Comparison of ENCODE assay signal across 17 mouse cellular contexts in genomic region chr6:39072664-39073063, GRCm38 (mm10). TPM values are rescaled to one million over a fixed set of nuclear protein-coding genes. Genes with fewer than 3 reads are reported as not detected.
DNase-seq lines count a peak whose midpoint lies in the region; ATAC-seq and TF ChIP-seq lines count a peak whose summit lies in the region.
"Had no signal": no experiment of that assay in that cellular context is flagged by ENCODE, and none has a peak within 500 bp of the region (broad histone marks: within the 10 kb centered on the region; RNA-seq: fewer than 3 reads in every experiment).

No protein-coding gene starts in this region.

- 22% methylated on average over 5 of the region's 5 CpGs for WGBS in kidney, embryonic 16.5 days
- WGBS in midbrain, postnatal 0 days: 49% methylated on average over 5 of the region's 5 CpGs
- 53% methylated on average over 5 of the region's 5 CpGs for WGBS in midbrain, embryonic 15.5 days
- WGBS in stomach, postnatal 0 days: 52% methylated on average over 5 of the region's 5 CpGs

- peaks cover 7% of the 10 kb centered on the region for H3K9me3 ChIP-seq in kidney, embryonic 16.5 days (ENCODE audit: low read length)
- H3K9me3 ChIP-seq in midbrain, postnatal 0 days (ENCODE audit: low read length): no peaks in the 10 kb centered on the region
- H3K9me3 ChIP-seq in midbrain, embryonic 15.5 days: no peaks in the 10 kb centered on the region
- no peaks in the 10 kb centered on the region for H3K9me3 ChIP-seq in stomach, postnatal 0 days (ENCODE audit: control insufficient read depth, low read length)

- no peak overlapping the region for H3K27ac ChIP-seq in kidney, embryonic 16.5 days (ENCODE audit: low read length)
- H3K27ac ChIP-seq in midbrain, postnatal 0 days (ENCODE audit: low read depth, low read length): no peak overlapping the region
- no peak overlapping the region for H3K27ac ChIP-seq in midbrain, embryonic 15.5 days
- H3K27ac ChIP-seq in stomach, postnatal 0 days (replicated peaks): no peak overlapping the region
- H3K27ac ChIP-seq: limb, embryonic 12.5 days; liver, embryonic 14.5 days had no signal

- H3K4me1 ChIP-seq in kidney, embryonic 16.5 days (ENCODE audit: insufficient read depth, low read length): peaks cover 7% of the 10 kb centered on the region; the same call in 1 of the 2 replicates
- no peaks in the 10 kb centered on the region for H3K4me1 ChIP-seq in midbrain, postnatal 0 days (ENCODE audit: insufficient read depth, low read length)
- 0 out of 2 replicates have a peak, but pooled peaks cover 6% of the 10 kb centered on the region for H3K4me1 ChIP-seq in midbrain, embryonic 15.5 days
- no peaks in the 10 kb centered on the region for H3K4me1 ChIP-seq in stomach, postnatal 0 days (replicated peaks; ENCODE audit: control insufficient read depth, insufficient read depth)

- peak; percentile 31 for TF ChIP-seq CTCF in midbrain, postnatal 0 days (IDR thresholded peaks at IDR 0.05)
- no peak for TF ChIP-seq CTCF in stomach, postnatal 0 days (IDR thresholded peaks at IDR 0.05; ENCODE audit: low read depth)

- peak; percentile 19 for DNase-seq in adrenal gland, adult 2 months
- DNase-seq in adrenal gland, postnatal 14 days: no peak
- peak; percentile 53 for DNase-seq in kidney, adult 9 months
- no peak for DNase-seq in midbrain, postnatal 0 days (ENCODE audit: low spot score)
- no peak for DNase-seq in stomach, postnatal 0 days (ENCODE audit: low spot score)
- DNase-seq: gastrocnemius, postnatal 25 days; heart, postnatal 36 days; lung, postnatal 10 days; thymus, postnatal 4 days had no signal

- H3K36me3 ChIP-seq in kidney, embryonic 16.5 days (ENCODE audit: insufficient read depth, low read length): no peaks in the 10 kb centered on the region
- H3K36me3 ChIP-seq in midbrain, postnatal 0 days (ENCODE audit: insufficient read depth, low read length): no peaks in the 10 kb centered on the region
- H3K36me3 ChIP-seq in midbrain, embryonic 15.5 days (replicated peaks): no peaks in the 10 kb centered on the region
- no peaks in the 10 kb centered on the region for H3K36me3 ChIP-seq in stomach, postnatal 0 days (ENCODE audit: control insufficient read depth, insufficient read depth, low read length)
- H3K36me3 ChIP-seq: limb, embryonic 12.5 days had no signal

- H3K9ac ChIP-seq in kidney, embryonic 16.5 days (replicated peaks; ENCODE audit: low read length): no peak overlapping the region
- H3K9ac ChIP-seq in midbrain, postnatal 0 days (replicated peaks; ENCODE audit: low read length, poor library complexity, severe bottlenecking): no peak overlapping the region
- no peak overlapping the region for H3K9ac ChIP-seq in midbrain, embryonic 15.5 days
- 0 out of 2 replicates have a peak overlapping the region, but pooled peaks have one; percentile 13 for H3K9ac ChIP-seq in stomach, postnatal 0 days (ENCODE audit: low read length)
- H3K9ac ChIP-seq: limb, embryonic 12.5 days; liver, embryonic 14.5 days had no signal

- no peak overlapping the region for H3K4me3 ChIP-seq in kidney, embryonic 16.5 days (ENCODE audit: low read length)
- H3K4me3 ChIP-seq in midbrain, postnatal 0 days (ENCODE audit: low read depth, low read length): no peak overlapping the region
- H3K4me3 ChIP-seq in midbrain, embryonic 15.5 days: no peak overlapping the region
- H3K4me3 ChIP-seq in stomach, postnatal 0 days (ENCODE audit: low read depth, low read length): no peak overlapping the region
- H3K4me3 ChIP-seq: erythroblast, embryonic 14.5 days; limb, embryonic 12.5 days had no signal

- H3K27me3 ChIP-seq in kidney, embryonic 16.5 days (ENCODE audit: insufficient read depth, low read length): no peaks in the 10 kb centered on the region
- H3K27me3 ChIP-seq in midbrain, postnatal 0 days (ENCODE audit: insufficient read depth, low read length): no peaks in the 10 kb centered on the region
- no peaks in the 10 kb centered on the region for H3K27me3 ChIP-seq in midbrain, embryonic 15.5 days (replicated peaks)
- H3K27me3 ChIP-seq in stomach, postnatal 0 days (ENCODE audit: control insufficient read depth, insufficient read depth, low read length): no peaks in the 10 kb centered on the region

- no peak for TF ChIP-seq EP300 in stomach, postnatal 0 days (optimal IDR thresholded peaks at IDR 0.05)

- ATAC-seq in kidney, embryonic 16.5 days (ENCODE audit: low FRiP score, low TSS enrichment): no peak
- ATAC-seq in midbrain, postnatal 0 days (ENCODE audit: low FRiP score): no peak
- ATAC-seq in midbrain, embryonic 15.5 days (replicated peaks): no peak
- ATAC-seq in stomach, postnatal 0 days (ENCODE audit: low FRiP score, low TSS enrichment): no peak
- ATAC-seq in inflammation-experienced regulatory T-cells, adult 6 months: no peak
- ATAC-seq: forebrain, embryonic 16.5 days had no signal

- H3K4me2 ChIP-seq in kidney, embryonic 16.5 days (replicated peaks; ENCODE audit: low read depth, low read length): no peak overlapping the region
- H3K4me2 ChIP-seq in midbrain, postnatal 0 days (ENCODE audit: low read depth, low read length, poor library complexity, severe bottlenecking): no peak overlapping the region
- no peak overlapping the region for H3K4me2 ChIP-seq in midbrain, embryonic 15.5 days
- H3K4me2 ChIP-seq in stomach, postnatal 0 days (replicated peaks; ENCODE audit: low read depth): no peak overlapping the region
- H3K4me2 ChIP-seq: heart, embryonic 11.5 days; limb, embryonic 12.5 days had no signal

RNA-seq across cellular contexts. Expression of gene Parp12, which starts 45.5 kb away (rescaled TPM):
- total RNA-seq in adrenal gland, adult 2 months (2021): 10 to 100 TPM; 15.3 to 20.3 TPM
- 29.6 and 33.0 TPM in 2 replicates for polyA plus RNA-seq in adrenal gland, adult 2 months (2012; rRNA removed)
- total RNA-seq in adrenal gland, postnatal 14 days (2021): 15.6 and 16.0 TPM in 2 replicates
- 7.1 and 7.3 TPM in 2 replicates for polyA plus RNA-seq in kidney, embryonic 16.5 days (2015; fragmentation: Nextera tagmentation; extraction: Ambion mirVana)
- 4.2 and 9.1 TPM in 2 replicates for total RNA-seq in midbrain, postnatal 0 days (2014; rRNA removed)
- 2.8 and 3.1 TPM in 2 replicates for polyA plus RNA-seq in midbrain, postnatal 0 days (2015; fragmentation: Nextera tagmentation; extraction: Ambion mirVana)
- 2.3 and 3.1 TPM in 2 replicates for polyA plus RNA-seq in midbrain, embryonic 15.5 days (2015; fragmentation: Nextera tagmentation; extraction: Ambion mirVana)
- 10.1 and 10.4 TPM in 2 replicates for polyA plus RNA-seq in stomach, postnatal 0 days (2015; fragmentation: Nextera tagmentation; extraction: Ambion mirVana)
- 1 to 10 TPM; 3.7 to 4.7 (median 4.2) TPM for polyA plus RNA-seq in inflammation-experienced regulatory T-cells, adult 6 months (2017; shearing (Covaris generic))
- polyA plus RNA-seq: erythroblast, embryonic 14.5 days had no signal

Comparison
In these comparisons a context has a peak if more than half of its experiments do, and no peak if none do; other contexts are left out.
1. DNase-seq: peak in adrenal gland, adult 2 months (single experiment) and kidney, adult 9 months (single experiment); none in adrenal gland, postnatal 14 days (single experiment), midbrain, postnatal 0 days (single experiment) and stomach, postnatal 0 days (single experiment).